Mouse (Mus musculus) neural tube, embryonic 11.5 days (tissue): Measurements from ENCODE around the gene Ap4s1. TPM values are rescaled to one million over a fixed set of nuclear protein-coding genes. Genes with fewer than 3 reads are reported as not detected.

Experiments
- ATAC-seq: fragments of 200-750 bp; cut with Nextera tagmentation; 2 replicates; pipeline ENCODE4 v1.8.0; 2017; ENCODE audit warnings: moderate number of reproducible peaks, mild to moderate bottlenecking, moderate TSS enrichment, moderate library complexity; ENCODE audit not compliant: insufficient read depth, low FRiP score, low TSS enrichment
- DNase-seq: peaks from one replicate; pipeline ENCODE4 v3.0.0-alpha.2; 2015; ENCODE audit warnings: low spot score
- H3K27ac ChIP-seq: fragments of 300-500 bp; sonication (generic); 2 replicates; pipeline ENCODE4 v1.5.1; 2014; ENCODE audit warnings: low read depth, mild to moderate bottlenecking, low read length
- H3K27me3 ChIP-seq: fragments of 300-500 bp; sonication (generic); 2 replicates; pipeline ENCODE4 v1.6.1; 2014; ENCODE audit warnings: mild to moderate bottlenecking, low read length, mixed read lengths; ENCODE audit not compliant: control insufficient read depth, insufficient read depth
- H3K36me3 ChIP-seq: fragments of 300-500 bp; sonication (generic); 2 replicates; pipeline ENCODE4 v1.6.1; 2014; ENCODE audit warnings: mild to moderate bottlenecking, low read length, moderate library complexity, mixed read lengths; ENCODE audit not compliant: control insufficient read depth, insufficient read depth
- H3K4me1 ChIP-seq: fragments of 300-500 bp; sonication (generic); 2 replicates; pipeline ENCODE4 v1.6.1; 2014; ENCODE audit warnings: low read length, mixed read lengths; ENCODE audit not compliant: control insufficient read depth, insufficient read depth
- H3K4me2 ChIP-seq: fragments of 300-500 bp; sonication (generic); 2 replicates; pipeline ENCODE4 v1.6.1; 2014; ENCODE audit warnings: low read depth, mild to moderate bottlenecking, moderate library complexity
- H3K4me3 ChIP-seq: fragments of 300-500 bp; sonication (generic); 2 replicates; pipeline ENCODE4 v1.5.1; 2014; ENCODE audit warnings: low read depth, low read length
- H3K9ac ChIP-seq: fragments of 300-500 bp; sonication (generic); 2 replicates; pipeline ENCODE4 v1.6.1; 2014; ENCODE audit warnings: mild to moderate bottlenecking, low read length
- H3K9me3 ChIP-seq: fragments of 300-500 bp; sonication (generic); 2 replicates; pipeline ENCODE4 v1.6.1; 2016; ENCODE audit warnings: low read length; ENCODE audit not compliant: control insufficient read depth
- WGBS: fragments of 180-500 bp; shearing (Covaris S2); extraction: QIAGEN DNeasy Blood & Tissue Kit; methylation state at CpG from one replicate; pipeline ENCODE4 v1.1.7; 2014; 5-methylcytosine and 5-hydroxymethylcytosine counted together
- polyA plus RNA-seq: library from polyadenylated mRNA; unstranded; fragments of >200 nt; fragmentation: Nextera tagmentation; extraction: Ambion mirVana; gene quantifications from 2 replicates; pipeline ENCODE4 v1.2.1, GENCODE M21; 2014

Ap4s1 gene
- polyA plus RNA-seq, 1 experiment from 2014 or later: 50.1 TPM

GRCm38 (mm10) chr12:51709741-51710140, 18.9 kb downstream of the Ap4s1 start:
- H3K27ac ChIP-seq: no peak overlapping the region
- 76% methylated on average over 3 of the region's 3 CpGs for WGBS
- no peak overlapping the region for H3K4me2 ChIP-seq
- no peak for ATAC-seq
- DNase-seq: no peak
- no peaks in the 10 kb centered on the region for H3K9me3 ChIP-seq
- H3K4me1 ChIP-seq: no peaks in the 10 kb centered on the region
- no peaks in the 10 kb centered on the region for H3K27me3 ChIP-seq
- no peak overlapping the region for H3K9ac ChIP-seq
- H3K4me3 ChIP-seq: no peak overlapping the region
- H3K36me3 ChIP-seq: no peaks in the 10 kb centered on the region

GRCm38 (mm10) chr12:51710154-51710553, 19.3 kb downstream of the Ap4s1 start:
- 61% methylated on average over 5 of the region's 5 CpGs for WGBS
- DNase-seq: no peak

GRCm38 (mm10) chr12:51712685-51713084, 21.9 kb downstream of the Ap4s1 start:
- no peak overlapping the region for H3K4me3 ChIP-seq
- H3K27ac ChIP-seq: no peak overlapping the region
- DNase-seq: no peak
- WGBS: 65% methylated on average over 1 of the region's 1 CpGs
- H3K9me3 ChIP-seq: no peaks in the 10 kb centered on the region
- no peaks in the 10 kb centered on the region for H3K27me3 ChIP-seq
- no peak for ATAC-seq
- H3K4me2 ChIP-seq: no peak overlapping the region
- no peaks in the 10 kb centered on the region for H3K4me1 ChIP-seq
- no peaks in the 10 kb centered on the region for H3K36me3 ChIP-seq
- H3K9ac ChIP-seq: no peak overlapping the region

More at GRCm38 (mm10) chr12:51710154-51710553, 19.3 kb downstream of the Ap4s1 start:
- Histone ChIP-seq H3K27ac (no peak overlapping the region), H3K4me1 (no peaks in the 10 kb centered on the region), H3K4me3 (no peak overlapping the region), H3K4me2 (no peak overlapping the region), H3K9me3 (no peaks in the 10 kb centered on the region), H3K36me3 (no peaks in the 10 kb centered on the region), H3K9ac (no peak overlapping the region), H3K27me3 (no peaks in the 10 kb centered on the region)
- ATAC-seq: no peak

- WGBS: 95% methylated on average over 6 of the region's 6 CpGs
- H3K27ac ChIP-seq: no peak overlapping the region
- ATAC-seq (no peak), DNase-seq (no peak)
- no peak overlapping the region for H3K4me2 ChIP-seq
- no peaks in the 10 kb centered on the region for H3K4me1 ChIP-seq
- H3K4me3 ChIP-seq: no peak overlapping the region
- no peak overlapping the region for H3K9ac ChIP-seq
- no peaks in the 10 kb centered on the region for H3K9me3 ChIP-seq
- H3K27me3 ChIP-seq: no peaks in the 10 kb centered on the region
- no peaks in the 10 kb centered on the region for H3K36me3 ChIP-seq
Measured at GRCm38 (mm10) chr12:51718617-51719016, 27.8 kb downstream of the Ap4s1 start.

- Histone ChIP-seq H3K27me3 (no peaks in the 10 kb centered on the region), H3K36me3 (no peaks in the 10 kb centered on the region), H3K4me1 (no peaks in the 10 kb centered on the region), H3K9ac (no peak overlapping the region), H3K4me2 (no peak overlapping the region), H3K27ac (no peak overlapping the region), H3K9me3 (no peaks in the 10 kb centered on the region), H3K4me3 (no peak overlapping the region)
- DNase-seq (no peak), ATAC-seq (no peak)
- WGBS: 93% methylated on average over 8 of the region's 8 CpGs
Measured at GRCm38 (mm10) chr12:51721836-51722235, 31.0 kb downstream of the Ap4s1 start.

GRCm38 (mm10) chr12:51729058-51729457, 38.2 kb downstream of the Ap4s1 start:
- no peaks in the 10 kb centered on the region for H3K27me3 ChIP-seq
- H3K4me1 ChIP-seq: no peaks in the 10 kb centered on the region
- DNase-seq (no peak), ATAC-seq (no peak)
- WGBS: 81% methylated on average over 11 of the region's 11 CpGs
- no peaks in the 10 kb centered on the region for H3K9me3 ChIP-seq
- no peak overlapping the region for H3K4me3 ChIP-seq
- H3K4me2 ChIP-seq: no peak overlapping the region
- H3K36me3 ChIP-seq: no peaks in the 10 kb centered on the region
- H3K27ac ChIP-seq: no peak overlapping the region
- no peak overlapping the region for H3K9ac ChIP-seq

GRCm38 (mm10) chr12:51729827-51730226, 39.0 kb downstream of the Ap4s1 start:
- no peaks in the 10 kb centered on the region for H3K27me3 ChIP-seq
- no peak overlapping the region for H3K9ac ChIP-seq
- ATAC-seq (no peak), DNase-seq (no peak)
- no peaks in the 10 kb centered on the region for H3K36me3 ChIP-seq
- H3K9me3 ChIP-seq: no peaks in the 10 kb centered on the region
- WGBS: 95% methylated on average over 9 of the region's 9 CpGs
- no peak overlapping the region for H3K4me2 ChIP-seq
- no peak overlapping the region for H3K27ac ChIP-seq
- H3K4me3 ChIP-seq: no peak overlapping the region
- H3K4me1 ChIP-seq: no peaks in the 10 kb centered on the region

- ATAC-seq (no peak), DNase-seq (no peak)
- Histone ChIP-seq H3K4me2 (no peak overlapping the region), H3K9ac (no peak overlapping the region), H3K4me1 (no peaks in the 10 kb centered on the region), H3K4me3 (no peak overlapping the region), H3K9me3 (no peaks in the 10 kb centered on the region), H3K27ac (no peak overlapping the region), H3K36me3 (no peaks in the 10 kb centered on the region), H3K27me3 (no peaks in the 10 kb centered on the region)
- WGBS: 81% methylated on average over 14 of the region's 14 CpGs
Measured at GRCm38 (mm10) chr12:51734605-51735211, 43.9 kb downstream of the Ap4s1 start.

- DNase-seq (no peak), ATAC-seq (no peak)
- no peaks in the 10 kb centered on the region for H3K4me1 ChIP-seq
- H3K36me3 ChIP-seq: no peaks in the 10 kb centered on the region
- H3K27me3 ChIP-seq: no peaks in the 10 kb centered on the region
- H3K4me2 ChIP-seq: no peak overlapping the region
- H3K9ac ChIP-seq: no peak overlapping the region
- WGBS: 75% methylated on average over 7 of the region's 7 CpGs
- H3K9me3 ChIP-seq: no peaks in the 10 kb centered on the region
- H3K4me3 ChIP-seq: no peak overlapping the region
- no peak overlapping the region for H3K27ac ChIP-seq
Measured at GRCm38 (mm10) chr12:51735840-51736271, 45.0 kb downstream of the Ap4s1 start.
